Mouse (Mus musculus): Measurements from ENCODE around the gene Slc9a6.

The Slc9a6 gene

DNA sequence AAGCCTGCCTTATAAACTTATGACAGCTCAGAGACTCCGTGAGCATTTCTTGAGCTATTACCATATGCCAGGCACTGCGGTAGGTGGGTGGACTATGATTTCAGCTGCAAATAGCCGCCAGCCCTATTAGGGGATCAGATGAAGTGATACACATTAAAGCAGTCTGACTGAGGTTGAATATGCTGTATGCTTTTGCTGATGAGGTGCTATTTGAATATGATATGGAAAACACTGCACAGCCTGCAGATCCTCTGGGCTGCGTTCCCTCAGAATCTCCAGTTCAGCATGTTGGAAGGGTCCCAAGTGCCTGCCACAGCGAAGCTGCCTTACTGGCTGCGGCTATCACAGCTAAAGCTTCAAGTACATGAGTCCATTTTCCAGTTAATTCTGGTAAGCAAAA, 57.7 kb downstream of the Slc9a6 start:
- DNase-seq: peak; percentile 44

DNA sequence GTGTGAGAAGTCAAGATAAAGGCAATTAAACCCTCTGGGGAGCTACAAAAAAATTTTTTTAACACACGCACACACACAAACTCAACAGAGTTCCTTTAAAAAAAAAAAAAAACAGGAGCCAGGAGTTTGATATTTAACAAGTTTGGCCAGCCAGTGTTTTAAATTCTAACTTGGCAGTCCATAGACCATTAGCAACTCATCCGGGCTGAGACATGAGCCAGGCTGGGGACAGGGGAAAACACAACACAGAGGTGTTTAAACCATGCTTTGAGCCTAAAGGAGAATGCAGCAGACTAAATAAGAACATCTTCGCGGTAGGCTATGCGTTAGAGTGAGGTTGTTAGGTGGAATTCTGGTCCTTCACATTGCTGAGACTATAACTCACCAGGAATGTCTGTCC, 58.5 kb downstream of the Slc9a6 start:
- peak; percentile 41 for DNase-seq

DNA sequence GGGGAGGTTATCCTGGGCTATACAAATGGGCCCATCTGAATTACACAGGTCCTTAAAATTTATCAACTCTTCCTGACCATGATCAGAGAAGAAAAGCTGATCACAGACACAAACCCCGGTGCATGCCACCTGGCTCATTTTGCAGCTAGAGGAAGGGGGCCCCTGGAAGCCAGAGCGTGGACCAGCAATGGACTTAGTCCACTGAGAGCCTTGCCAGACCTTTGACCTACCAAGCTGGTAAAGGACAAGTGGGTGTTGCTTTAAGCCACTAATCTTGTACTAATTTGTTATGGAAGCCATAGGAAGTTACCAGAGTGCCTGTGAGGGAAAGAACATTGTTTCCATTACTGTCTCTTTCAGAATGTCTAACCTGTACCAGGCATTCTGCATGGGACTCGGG, 58.9 kb downstream of the Slc9a6 start:
- peak; percentile 32 for DNase-seq

DNA sequence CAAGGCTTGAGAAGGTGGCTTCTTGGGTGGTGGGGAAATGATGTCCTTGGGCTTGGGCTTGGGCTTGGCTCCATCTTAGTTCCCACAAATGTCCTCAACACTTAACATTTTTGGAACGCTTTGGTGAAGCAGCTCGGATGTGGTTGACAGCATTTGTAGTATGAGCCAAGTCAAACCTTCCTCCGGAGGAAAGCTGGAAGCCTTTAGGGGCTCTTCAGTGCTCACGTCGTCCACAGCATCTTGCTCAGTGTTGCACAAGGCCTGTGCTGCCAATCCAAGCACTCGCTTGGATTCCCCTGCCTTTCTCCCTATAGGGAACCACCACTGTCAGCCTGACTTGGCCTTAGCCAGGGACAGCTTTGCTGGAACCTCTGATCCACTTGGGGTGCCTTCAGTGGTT, 66.0 kb downstream of the Slc9a6 start:
- DNase-seq: no peak

DNA sequence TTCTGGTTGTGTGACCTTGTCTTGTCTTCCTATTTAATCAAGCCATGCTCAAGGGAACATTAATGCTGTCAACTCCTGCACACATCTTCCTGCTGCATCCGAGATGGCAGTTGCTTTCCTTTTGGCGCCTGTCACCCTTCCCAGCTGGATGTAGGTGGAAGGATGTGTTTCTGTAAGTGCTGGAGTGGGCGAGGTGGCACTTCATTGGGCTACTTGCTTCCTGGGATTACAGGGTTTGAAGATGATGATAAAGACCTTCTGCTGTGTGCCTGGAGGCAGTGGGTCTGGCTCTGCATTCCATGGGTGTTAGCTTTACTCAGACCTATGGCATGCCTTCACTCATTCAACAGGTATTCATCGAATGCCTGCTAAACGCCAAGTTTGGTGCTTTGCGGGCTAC, 68.2 kb downstream of the Slc9a6 start:
- DNase-seq: no peak

DNA sequence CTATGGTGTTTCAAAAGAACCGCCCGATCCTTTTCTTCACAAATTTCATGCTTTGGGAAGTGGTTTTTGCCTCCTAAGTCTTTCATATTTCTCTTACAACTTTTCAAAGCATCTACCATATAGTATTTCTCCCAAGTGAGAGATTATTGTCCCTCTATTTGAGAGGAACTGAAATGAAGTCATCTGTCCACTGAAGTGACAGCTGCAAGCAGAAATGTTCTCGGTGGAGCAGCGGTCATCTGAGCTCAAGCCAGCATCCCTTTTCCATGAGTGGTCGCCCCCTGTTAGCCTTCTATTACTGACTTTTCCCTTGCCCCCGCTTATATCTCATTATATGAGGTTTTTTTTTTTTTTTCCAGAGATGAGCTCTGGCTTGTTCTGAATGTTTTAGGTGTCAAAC, 69.5 kb downstream of the Slc9a6 start:
- DNase-seq: no peak

DNA sequence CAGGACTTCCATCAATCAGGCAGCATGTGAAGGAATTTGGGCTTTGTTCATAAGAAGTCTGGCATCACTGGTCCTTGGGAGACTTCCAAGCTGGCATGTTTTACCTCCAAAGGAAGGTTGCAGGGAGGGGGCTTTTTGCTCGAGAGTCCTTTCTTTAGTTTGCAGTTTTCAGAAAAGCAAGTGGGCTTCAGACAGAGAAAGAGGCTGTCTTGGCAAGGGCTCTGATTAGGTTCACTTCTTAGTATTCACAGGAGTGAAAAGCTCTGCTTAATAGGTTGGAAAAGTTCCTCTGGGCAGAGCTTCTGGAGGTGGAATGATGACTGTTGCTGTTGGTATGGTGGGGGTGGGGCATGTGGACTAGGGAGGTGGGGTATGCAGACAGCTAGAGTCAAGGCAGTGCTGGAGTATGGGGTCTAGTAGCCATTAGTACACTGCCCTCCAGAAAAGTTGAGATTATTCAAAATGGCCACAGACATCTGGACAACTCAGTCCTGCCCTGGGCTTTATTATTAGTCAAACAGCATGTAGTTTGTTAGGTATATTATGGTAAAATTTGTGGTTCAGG, 72.7 kb downstream of the Slc9a6 start:
- DNase-seq: no peak

DNA sequence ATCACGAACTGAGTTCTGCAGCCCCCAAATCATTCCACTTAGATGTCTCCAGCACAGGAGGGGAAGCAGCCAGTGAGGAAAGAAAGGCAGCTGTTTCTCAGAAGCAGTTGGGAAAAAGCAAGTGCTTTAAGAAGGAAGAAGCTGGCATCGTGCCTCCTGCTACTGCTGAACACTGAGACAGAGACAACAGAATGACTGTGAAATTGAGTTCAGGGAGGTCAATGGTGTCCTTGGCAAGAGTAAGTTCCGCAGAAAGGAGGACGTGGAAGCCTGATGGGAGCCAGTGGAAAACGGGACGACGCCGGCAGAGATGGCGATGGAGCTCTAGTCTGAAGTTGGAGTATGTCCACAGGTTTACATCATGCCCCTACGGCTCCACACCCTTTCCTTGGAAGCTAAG, 74.0 kb downstream of the Slc9a6 start:
- DNase-seq: no peak

DNA sequence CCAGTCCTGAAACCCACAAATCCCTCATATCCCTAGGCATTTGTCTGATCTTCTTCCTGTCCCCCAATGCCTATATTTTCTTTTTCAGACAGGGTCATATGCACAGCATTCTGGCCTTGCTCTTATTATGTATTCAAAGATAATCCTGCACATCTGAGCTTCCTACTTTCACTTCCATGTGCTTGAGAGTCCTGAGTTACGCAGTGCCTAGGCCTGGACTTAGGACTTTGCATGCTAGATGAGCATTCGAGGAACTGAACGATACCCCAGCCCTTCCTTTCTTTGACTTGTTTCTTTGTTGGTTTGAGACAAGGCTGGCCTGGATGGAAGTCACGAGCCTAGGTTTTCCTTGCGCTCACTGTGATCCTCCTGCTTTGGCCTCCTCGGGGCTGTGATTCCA, 83.0 kb downstream of the Slc9a6 start:
- no peak for DNase-seq

DNA sequence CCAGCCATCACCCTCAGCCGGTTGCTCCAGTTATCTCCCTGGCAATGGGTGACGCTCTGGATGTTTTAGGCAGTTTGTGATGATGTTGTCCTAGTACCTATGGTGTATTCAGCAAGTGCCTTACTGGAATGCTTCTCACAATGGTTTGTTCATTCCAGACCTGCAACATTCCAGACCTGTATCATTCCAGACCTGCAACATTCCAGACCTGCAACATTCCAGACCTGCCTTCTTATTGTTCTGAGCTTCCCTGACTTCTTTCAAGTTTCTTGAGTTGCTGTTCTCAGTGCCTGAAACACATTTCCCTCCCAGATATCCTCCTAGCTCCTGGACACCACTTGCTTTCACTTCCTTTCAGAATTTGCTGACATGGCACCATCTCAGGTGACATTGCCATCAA, 85.0 kb downstream of the Slc9a6 start:
- DNase-seq: no peak

DNA sequence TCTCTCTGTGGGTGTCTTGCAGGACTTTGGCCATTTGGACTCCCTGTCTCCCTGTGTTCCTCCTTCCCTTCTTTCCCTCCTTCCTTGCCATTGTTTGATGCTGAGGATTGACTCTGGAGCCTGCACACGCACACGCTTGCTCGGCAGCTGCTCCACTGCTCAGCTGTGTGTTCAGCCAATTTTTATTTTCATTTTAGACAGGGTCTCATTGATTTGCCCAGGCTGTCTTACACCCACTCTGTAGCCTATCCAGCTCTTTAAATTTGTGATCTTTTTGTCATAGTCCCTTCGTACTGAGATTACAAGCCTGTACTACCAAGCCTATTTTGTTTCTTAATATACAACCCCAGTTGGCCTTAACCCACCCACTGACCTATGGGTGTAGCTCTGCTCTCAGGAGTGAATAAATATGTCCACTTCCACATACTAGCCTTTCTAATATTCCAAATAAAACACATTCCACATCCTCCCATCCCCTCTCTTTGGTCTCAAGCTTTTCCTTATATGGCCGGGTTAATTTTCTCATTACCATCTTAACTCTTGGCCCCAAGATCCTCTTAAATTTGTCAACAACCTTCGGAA, 87.7 kb downstream of the Slc9a6 start:
- DNase-seq: peak; percentile 9

DNA sequence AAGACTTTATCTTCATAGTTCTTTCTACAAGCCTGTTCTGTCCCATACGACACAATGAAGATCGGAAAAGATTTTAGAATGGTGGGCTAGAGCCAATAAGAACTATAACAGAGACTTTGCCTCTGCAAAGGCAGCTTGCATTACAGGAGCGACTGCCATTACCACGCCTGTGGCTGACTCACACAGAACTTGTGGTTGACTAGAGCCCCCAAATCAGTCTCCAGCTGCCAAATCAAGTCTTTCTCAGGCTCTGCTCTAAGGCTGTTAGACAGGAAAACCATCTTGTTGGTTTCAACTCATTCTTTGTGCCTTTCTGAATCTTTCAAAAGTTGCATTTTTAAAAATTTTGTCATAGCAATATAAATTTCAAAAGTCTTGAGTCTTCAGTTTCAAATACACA, 88.3 kb downstream of the Slc9a6 start:
- no peak for DNase-seq

DNA sequence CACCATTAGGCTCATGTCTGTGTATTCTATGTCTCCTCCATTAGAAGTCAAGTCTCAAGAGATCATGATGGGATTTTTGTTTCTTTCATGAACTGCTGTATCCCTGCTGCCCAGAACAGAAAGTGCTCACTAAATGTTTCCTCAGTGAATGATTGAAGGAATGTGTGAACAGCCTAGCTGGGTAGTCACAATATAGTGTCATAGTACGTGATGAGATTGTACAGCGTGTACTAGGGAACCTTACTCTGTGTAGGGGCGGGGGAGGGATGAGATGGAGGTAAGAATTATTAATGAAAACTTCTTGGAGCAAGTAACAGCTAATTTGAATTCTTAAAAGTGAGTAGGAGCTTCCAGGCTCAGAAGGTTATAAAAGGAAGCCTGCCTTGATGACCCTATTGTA, 91.7 kb downstream of the Slc9a6 start:
- no peak for DNase-seq

DNA sequence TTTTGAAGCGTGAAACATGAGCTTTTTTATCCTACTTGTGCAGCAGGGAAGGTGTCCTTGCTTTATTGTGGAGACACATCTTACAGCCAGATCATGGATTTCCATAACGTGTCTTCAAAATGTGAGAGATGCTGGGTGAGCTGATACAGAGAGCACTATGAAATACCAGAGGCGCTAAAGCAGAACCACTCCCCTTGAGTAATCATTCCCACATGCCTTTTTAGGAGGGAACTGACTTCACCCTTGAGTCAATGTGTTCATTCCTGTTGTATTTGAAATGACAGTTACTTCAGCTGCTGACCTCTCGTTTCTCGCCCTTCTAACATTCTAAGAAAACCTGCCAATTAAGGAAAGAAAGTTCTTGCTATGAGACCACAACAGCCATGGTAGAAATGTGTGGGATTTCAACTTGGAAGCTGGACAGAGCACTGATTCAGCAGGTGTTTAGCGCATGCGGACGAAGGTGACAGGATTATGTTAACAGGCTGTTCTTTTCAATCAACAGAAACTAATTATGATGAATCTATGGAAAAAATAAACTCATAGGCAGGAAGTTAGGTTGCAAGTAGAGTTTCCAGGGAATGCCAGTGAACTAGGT, 94.5 kb downstream of the Slc9a6 start:
- DNase-seq: no peak

DNA sequence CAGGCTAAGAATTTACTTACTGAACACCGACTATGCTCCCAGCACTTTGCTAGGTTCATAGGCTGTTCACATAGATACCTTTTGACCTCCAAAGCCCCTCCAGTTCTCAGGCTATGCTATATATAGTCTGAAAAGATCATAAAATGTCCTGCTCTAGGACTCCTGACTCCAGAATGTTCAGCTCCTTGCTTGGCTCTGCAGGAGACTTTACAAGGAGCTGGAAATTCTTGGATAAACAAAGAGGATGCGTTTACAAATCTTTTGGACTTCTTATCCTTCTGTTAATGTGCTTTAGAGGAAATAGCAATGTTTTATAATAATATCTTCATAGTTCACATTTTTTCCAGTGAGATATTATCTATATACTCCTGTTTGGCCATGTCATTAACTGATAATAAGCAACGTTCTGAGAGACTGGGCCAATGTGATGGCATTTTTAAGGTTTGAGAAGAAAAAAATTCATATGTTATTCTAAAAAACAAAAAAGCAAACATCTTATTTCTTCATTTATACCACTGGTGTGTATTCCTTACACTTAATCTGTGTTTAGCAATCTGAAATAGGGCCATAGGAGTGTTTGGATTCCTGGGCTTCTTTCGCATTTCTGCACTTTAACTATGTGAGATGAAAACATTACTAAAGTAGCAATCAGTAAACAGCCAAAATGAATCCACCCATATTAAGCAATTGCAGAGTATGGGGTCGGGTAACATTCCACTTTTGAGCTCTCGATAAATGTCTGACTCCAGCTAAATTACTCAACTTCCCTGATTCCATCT, 99.2 kb downstream of the Slc9a6 start:
- DNase-seq: no peak

DNA sequence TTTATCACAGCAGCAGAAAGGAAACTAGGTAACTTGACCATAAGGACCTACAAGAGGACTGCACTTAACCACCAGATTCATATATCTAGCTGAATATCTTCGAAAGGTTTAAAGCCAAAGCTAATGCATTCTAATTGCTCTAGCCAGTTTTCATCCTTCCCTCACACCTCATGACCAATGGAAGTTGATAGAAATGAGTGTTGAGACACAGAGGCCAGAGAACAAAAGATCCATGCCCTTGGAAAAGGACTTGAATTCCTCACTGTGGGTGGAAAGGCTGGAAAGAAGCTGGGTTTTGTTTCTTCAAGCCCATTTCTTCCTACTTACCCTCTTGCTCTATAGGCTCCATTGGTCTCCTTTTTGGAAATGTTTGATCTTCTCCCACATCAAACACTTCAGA, 101.0 kb downstream of the Slc9a6 start:
- no peak for DNase-seq

DNA sequence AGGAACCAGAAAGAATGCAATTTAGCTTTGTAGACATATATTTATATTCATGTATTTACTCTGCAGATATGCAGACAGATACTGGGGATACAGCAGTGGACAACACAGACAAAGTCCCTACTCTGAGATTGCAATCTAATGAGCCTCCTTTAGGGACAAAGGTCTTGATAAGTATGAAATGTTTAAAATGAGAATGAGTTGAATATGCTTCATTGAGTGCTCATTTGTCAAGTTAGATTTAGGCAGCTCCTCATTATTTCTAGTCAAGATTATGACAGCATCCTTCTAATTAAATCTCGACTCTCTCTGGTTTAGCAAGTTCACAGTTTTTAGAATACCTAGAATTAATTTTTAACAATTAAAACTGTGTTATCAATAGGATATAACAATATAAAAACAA, 103.1 kb downstream of the Slc9a6 start:
- no peak for DNase-seq
